Mouse (Mus musculus) liver, adult 2 months (tissue): ENCODE results near the gene Sec1.

ENCODE experiments used
- CTCF ChIP-seq: fragments of 200-500 bp; IDR thresholded peaks from 2 replicates; pipeline ENCODE4 v1.5.1; 2011; ENCODE audit warnings: low read depth, low read length, control low read depth
- POLR2A ChIP-seq: fragments of 200-500 bp; IDR thresholded peaks from 2 replicates; pipeline ENCODE4 v1.6.1; 2011; ENCODE audit warnings: low read length, control low read depth; ENCODE audit not compliant: insufficient read depth; ENCODE audit errors: extremely low read depth

GRCm38 (mm10) chr7:45634946-45635681 is 59.1 kb downstream of the Sec1 start:
- TF ChIP-seq CTCF (no peak), POLR2A (no peak)
